Mouse (Mus musculus): Measurements from ENCODE around the gene Tspan1. TPM values are rescaled to one million over a fixed set of nuclear protein-coding genes. Genes with fewer than 3 reads are reported as not detected.

Gene Tspan1
- polyA plus RNA-seq, 1 experiment from 2014 or later: 0.11 TPM

DNA sequence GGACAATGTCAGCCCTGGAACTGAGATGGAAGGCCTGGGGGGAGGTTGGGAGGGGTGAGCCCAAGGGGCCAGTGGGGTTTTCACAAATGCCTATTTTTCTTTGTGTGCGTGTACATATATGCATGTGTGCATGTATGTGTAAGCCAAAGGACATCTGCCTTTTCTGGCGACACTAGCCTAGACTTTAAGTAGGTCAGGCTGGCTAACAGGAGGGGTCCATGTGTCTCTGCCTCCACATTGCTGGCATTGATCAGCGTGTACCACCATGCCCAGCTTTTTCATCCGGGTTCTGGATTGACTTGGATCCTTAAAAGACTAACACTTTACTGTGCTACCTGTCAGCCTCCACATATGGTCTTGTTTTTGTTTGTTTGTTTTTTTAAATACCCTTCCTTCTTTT lies 6.4 kb upstream of the Tspan1 start:
- H3K4me3 ChIP-seq (ENCODE audit: low read depth, low read length): no peak overlapping the region
- no peaks in the 10 kb centered on the region for H3K4me1 ChIP-seq (ENCODE audit: control insufficient read depth, insufficient read depth, low read length)
- H3K9ac ChIP-seq (ENCODE audit: low read length): no peak overlapping the region
- H3K27me3 ChIP-seq (ENCODE audit: control insufficient read depth, insufficient read depth, low read length): no peaks in the 10 kb centered on the region
- ATAC-seq (ENCODE audit: insufficient read depth, low FRiP score, low TSS enrichment) (no peak), DNase-seq (ENCODE audit: low spot score) (no peak)
- H3K36me3 ChIP-seq (ENCODE audit: control insufficient read depth, insufficient read depth, low read length): no peaks in the 10 kb centered on the region
- no peak overlapping the region for H3K4me2 ChIP-seq (ENCODE audit: low read depth)
- WGBS: 89% methylated on average over 4 of the region's 4 CpGs
- no peaks in the 10 kb centered on the region for H3K9me3 ChIP-seq (ENCODE audit: control insufficient read depth, low read length)
- no peak overlapping the region for H3K27ac ChIP-seq (ENCODE audit: low read depth, low read length)

DNA sequence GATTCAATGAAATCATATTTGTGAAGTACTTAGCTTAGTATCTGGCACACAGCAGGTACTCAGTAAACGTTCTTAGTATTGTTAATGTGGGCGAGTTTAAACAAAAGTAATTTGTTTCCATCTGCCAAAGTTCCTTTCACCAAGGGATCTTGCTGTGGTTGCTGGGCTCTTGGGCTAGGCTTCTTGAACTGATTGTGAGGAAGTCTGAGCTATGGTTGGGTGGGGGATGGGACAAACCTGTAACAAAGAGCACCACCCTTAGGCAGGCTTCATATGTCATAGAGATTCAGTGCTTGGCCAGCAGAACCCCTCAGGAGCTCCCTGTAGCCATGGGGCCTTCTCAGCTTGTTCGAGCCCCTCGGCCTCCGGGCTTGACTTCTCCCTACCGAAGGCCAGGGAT lies 5.7 kb upstream of the Tspan1 start, which contains the start of the genes 1700042G07Rik and Gm49337:
TSS of gene 1700042G07Rik (plus strand) at position 301 of the 400 bp plus-strand sequence.
TSS of gene Gm49337 (plus strand) at position 313 of the 400 bp plus-strand sequence.
- no peaks in the 10 kb centered on the region for H3K27me3 ChIP-seq (ENCODE audit: control insufficient read depth, insufficient read depth, low read length)
- H3K36me3 ChIP-seq (ENCODE audit: control insufficient read depth, insufficient read depth, low read length): no peaks in the 10 kb centered on the region
- no peak within 1 kb of the TSS for H3K27ac ChIP-seq (ENCODE audit: low read depth, low read length)
- DNase-seq (ENCODE audit: low spot score): no peak
- no peaks in the 10 kb centered on the region for H3K4me1 ChIP-seq (ENCODE audit: control insufficient read depth, insufficient read depth, low read length)
- H3K9ac ChIP-seq (ENCODE audit: low read length): no peak within 1 kb of the TSS
- H3K9me3 ChIP-seq (ENCODE audit: control insufficient read depth, low read length): no peaks in the 10 kb centered on the region
- ATAC-seq (ENCODE audit: insufficient read depth, low FRiP score, low TSS enrichment): no peak
- H3K4me3 ChIP-seq (ENCODE audit: low read depth, low read length): no peak within 1 kb of the TSS
- no peak within 1 kb of the TSS for H3K4me2 ChIP-seq (ENCODE audit: low read depth)
- 90% methylated on average over 6 of the region's 6 CpGs for WGBS

DNA sequence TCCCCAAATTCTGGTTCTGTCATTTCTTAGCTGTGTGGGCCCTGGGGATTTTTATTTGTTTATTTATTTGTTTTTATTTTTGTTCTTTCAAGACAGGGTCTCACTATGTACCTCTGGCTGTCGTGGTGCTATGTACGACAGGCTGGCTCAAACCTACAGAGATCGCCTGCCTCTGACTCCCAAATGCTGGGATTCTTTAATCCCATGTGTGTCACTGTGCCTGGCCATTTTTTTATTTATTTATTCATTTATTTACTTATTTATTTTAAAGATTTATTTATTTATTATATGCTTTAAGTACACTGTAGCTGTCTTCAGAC lies 1.9 kb upstream of the Tspan1 start:
- H3K27ac ChIP-seq (ENCODE audit: low read depth, low read length): no peak overlapping the region
- WGBS: 81% methylated on average over 3 of the region's 3 CpGs
- ATAC-seq (ENCODE audit: insufficient read depth, low FRiP score, low TSS enrichment) (no peak), DNase-seq (ENCODE audit: low spot score) (no peak)
- no peak overlapping the region for H3K9ac ChIP-seq (ENCODE audit: low read length)
- no peak overlapping the region for H3K4me2 ChIP-seq (ENCODE audit: low read depth)
- no peak overlapping the region for H3K4me3 ChIP-seq (ENCODE audit: low read depth, low read length)
- no peaks in the 10 kb centered on the region for H3K36me3 ChIP-seq (ENCODE audit: control insufficient read depth, insufficient read depth, low read length)
- H3K9me3 ChIP-seq (ENCODE audit: control insufficient read depth, low read length): no peaks in the 10 kb centered on the region
- no peaks in the 10 kb centered on the region for H3K4me1 ChIP-seq (ENCODE audit: control insufficient read depth, insufficient read depth, low read length)
- H3K27me3 ChIP-seq (ENCODE audit: control insufficient read depth, insufficient read depth, low read length): no peaks in the 10 kb centered on the region

DNA sequence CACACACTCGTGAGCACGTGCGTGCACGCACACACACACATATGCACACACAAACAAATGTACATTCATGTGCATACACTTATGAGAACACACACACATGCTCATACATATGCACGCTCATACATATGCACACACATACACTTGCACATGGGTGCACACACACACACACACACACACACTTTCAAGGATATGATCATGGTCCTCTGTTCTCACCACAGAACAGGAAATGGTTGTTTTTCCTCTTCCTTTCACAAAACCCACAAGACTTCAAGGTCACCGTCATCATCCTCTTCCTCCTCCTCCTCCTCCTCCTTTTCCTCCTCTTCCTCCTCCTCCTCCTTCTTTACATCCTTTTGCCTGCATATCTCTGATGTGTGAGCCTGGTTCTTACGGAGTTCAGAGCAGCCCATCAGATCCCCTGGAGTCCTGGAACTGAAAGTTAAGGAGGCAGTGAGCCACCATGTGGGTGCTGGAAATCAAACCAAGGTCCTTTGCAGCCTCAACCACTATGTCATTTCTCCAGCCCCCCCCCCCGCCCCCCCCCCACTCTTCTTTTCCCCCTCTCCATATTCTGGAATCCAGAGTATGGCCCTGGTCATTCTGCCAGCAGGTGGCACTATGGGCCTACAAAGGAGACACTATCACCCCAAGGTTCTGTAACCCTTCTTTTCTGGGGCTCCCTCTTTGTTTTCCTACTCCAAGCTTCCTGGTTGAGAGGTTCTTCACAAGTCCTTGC lies 1.4 kb upstream of the Tspan1 start:
- DNase-seq (ENCODE audit: low spot score): peak; percentile 71
- Histone ChIP-seq H3K4me3 (ENCODE audit: low read depth, low read length) (no peak overlapping the region), H3K27me3 (ENCODE audit: control insufficient read depth, insufficient read depth, low read length) (no peaks in the 10 kb centered on the region), H3K9ac (ENCODE audit: low read length) (no peak overlapping the region), H3K4me1 (ENCODE audit: control insufficient read depth, insufficient read depth, low read length) (no peaks in the 10 kb centered on the region), H3K27ac (ENCODE audit: low read depth, low read length) (no peak overlapping the region), H3K9me3 (ENCODE audit: control insufficient read depth, low read length) (no peaks in the 10 kb centered on the region), H3K4me2 (ENCODE audit: low read depth) (no peak overlapping the region), H3K36me3 (ENCODE audit: control insufficient read depth, insufficient read depth, low read length) (no peaks in the 10 kb centered on the region)
- ATAC-seq (ENCODE audit: insufficient read depth, low FRiP score, low TSS enrichment): no peak
- 83% methylated on average over 7 of the region's 8 CpGs for WGBS

DNA sequence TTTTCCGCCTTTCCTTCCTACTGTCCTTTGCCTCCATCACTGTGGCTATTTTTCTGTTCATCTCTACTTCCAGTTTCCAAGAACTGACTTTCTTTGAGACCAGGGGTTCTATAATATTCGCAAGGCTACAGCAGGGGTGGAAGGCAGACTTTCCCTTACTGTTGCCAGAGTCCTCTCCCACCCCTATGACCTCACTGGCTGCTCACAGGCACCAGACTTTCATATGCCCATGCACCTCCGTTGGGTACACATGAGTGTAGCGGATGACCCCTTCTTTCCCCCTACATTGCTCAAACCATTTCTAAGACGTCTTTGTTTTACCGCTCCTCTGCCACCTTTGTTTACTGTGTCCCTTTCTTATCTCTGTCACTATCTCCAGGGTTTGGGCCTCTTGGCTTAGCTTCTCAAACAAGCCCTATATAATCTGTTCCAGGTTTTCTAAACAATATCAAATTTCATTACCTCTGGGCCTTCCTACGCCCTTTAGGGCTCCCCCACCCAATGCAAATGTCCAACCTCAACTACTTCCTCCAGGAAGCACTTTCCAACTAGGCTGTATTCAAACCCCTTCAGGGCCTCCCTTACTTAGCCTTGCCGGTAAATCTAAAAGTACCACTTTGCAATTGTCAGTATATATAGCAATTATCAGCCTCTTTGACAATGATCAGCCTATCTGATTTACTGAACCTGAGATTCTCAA lies 1.5 kb downstream of the Tspan1 start:
- Histone ChIP-seq H3K4me1 (ENCODE audit: control insufficient read depth, insufficient read depth, low read length) (no peaks in the 10 kb centered on the region), H3K9ac (ENCODE audit: low read length) (no peak overlapping the region), H3K9me3 (ENCODE audit: control insufficient read depth, low read length) (no peaks in the 10 kb centered on the region), H3K27me3 (ENCODE audit: control insufficient read depth, insufficient read depth, low read length) (no peaks in the 10 kb centered on the region), H3K4me2 (ENCODE audit: low read depth) (no peak overlapping the region), H3K27ac (ENCODE audit: low read depth, low read length) (no peak overlapping the region), H3K36me3 (ENCODE audit: control insufficient read depth, insufficient read depth, low read length) (no peaks in the 10 kb centered on the region), H3K4me3 (ENCODE audit: low read depth, low read length) (no peak overlapping the region)
- DNase-seq (ENCODE audit: low spot score) (no peak), ATAC-seq (ENCODE audit: insufficient read depth, low FRiP score, low TSS enrichment) (no peak)
- WGBS: 68% methylated on average over 8 of the region's 8 CpGs

DNA sequence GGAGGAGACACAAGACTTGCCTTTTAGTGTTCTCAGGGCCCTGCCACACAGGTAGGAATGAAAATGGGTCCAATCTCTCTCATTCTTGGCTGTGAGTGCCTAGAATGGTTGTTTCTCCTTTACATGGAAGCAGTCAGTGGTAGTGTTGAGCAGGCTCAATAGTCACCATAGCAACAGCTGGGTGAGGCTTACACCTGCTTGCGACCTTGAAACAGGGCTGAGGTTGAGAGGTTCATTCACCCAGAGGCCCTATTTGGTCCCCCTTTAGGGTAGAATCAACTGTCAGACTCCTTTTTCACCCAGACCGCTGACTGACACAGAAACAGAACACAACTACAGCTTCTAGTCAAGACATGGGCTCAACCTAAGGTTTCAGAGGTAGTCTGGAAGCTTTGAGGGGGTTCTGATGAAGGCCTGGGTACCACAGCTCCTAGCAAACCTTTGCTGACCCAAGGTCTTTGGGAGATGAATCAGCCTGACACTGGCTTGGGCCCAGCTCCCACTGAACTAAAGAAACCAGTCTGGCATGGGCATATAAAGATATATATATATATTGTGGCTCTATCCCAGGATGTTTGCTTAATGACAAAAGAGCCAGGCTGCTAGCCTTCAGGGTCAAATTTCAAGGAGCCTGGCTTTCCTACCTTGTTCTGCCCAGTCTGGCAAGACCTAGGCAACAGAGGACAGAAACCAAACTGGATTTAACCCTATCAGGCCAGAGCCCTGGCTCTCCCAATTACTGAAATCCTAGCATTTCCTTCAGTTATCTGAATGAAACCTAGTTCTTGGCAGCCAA lies 2.4 kb downstream of the Tspan1 start:
- H3K9me3 ChIP-seq (ENCODE audit: control insufficient read depth, low read length): no peaks in the 10 kb centered on the region
- WGBS: 81% methylated on average over 2 of the region's 2 CpGs
- H3K9ac ChIP-seq (ENCODE audit: low read length): no peak overlapping the region
- no peaks in the 10 kb centered on the region for H3K27me3 ChIP-seq (ENCODE audit: control insufficient read depth, insufficient read depth, low read length)
- DNase-seq (ENCODE audit: low spot score) (no peak), ATAC-seq (ENCODE audit: insufficient read depth, low FRiP score, low TSS enrichment) (no peak)
- H3K4me3 ChIP-seq (ENCODE audit: low read depth, low read length): no peak overlapping the region
- H3K27ac ChIP-seq (ENCODE audit: low read depth, low read length): no peak overlapping the region
- H3K4me1 ChIP-seq (ENCODE audit: control insufficient read depth, insufficient read depth, low read length): no peaks in the 10 kb centered on the region
- H3K36me3 ChIP-seq (ENCODE audit: control insufficient read depth, insufficient read depth, low read length): no peaks in the 10 kb centered on the region
- no peak overlapping the region for H3K4me2 ChIP-seq (ENCODE audit: low read depth)

DNA sequence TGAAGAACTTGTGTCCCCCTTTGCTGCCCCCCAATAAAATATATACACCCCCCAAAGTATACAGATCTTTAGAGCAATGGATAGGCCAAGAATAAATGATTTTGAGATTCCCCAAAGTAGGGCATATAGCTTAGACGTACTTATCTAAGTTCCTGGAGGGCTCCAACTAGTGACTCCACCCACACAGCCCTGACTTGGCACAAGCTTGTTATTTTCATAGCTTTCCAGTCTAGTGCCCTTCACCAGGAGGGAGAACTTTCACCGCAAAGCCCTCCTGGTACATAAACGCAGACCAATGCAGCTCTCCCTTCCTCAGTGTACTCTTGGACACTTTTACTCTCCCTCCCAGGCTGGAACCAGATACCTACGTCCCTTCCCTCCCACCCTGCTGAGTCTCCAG lies 5.3 kb downstream of the Tspan1 start:
- Histone ChIP-seq H3K36me3 (ENCODE audit: control insufficient read depth, insufficient read depth, low read length) (peaks cover 12% of the 10 kb centered on the region), H3K9me3 (ENCODE audit: control insufficient read depth, low read length) (no peaks in the 10 kb centered on the region), H3K4me1 (ENCODE audit: control insufficient read depth, insufficient read depth, low read length) (no peaks in the 10 kb centered on the region), H3K9ac (ENCODE audit: low read length) (no peak overlapping the region), H3K4me3 (ENCODE audit: low read depth, low read length) (no peak overlapping the region), H3K27me3 (ENCODE audit: control insufficient read depth, insufficient read depth, low read length) (no peaks in the 10 kb centered on the region), H3K4me2 (ENCODE audit: low read depth) (no peak overlapping the region), H3K27ac (ENCODE audit: low read depth, low read length) (no peak overlapping the region)
- DNase-seq (ENCODE audit: low spot score) (no peak), ATAC-seq (ENCODE audit: insufficient read depth, low FRiP score, low TSS enrichment) (no peak)
- WGBS: 86% methylated on average over 4 of the region's 4 CpGs

DNA sequence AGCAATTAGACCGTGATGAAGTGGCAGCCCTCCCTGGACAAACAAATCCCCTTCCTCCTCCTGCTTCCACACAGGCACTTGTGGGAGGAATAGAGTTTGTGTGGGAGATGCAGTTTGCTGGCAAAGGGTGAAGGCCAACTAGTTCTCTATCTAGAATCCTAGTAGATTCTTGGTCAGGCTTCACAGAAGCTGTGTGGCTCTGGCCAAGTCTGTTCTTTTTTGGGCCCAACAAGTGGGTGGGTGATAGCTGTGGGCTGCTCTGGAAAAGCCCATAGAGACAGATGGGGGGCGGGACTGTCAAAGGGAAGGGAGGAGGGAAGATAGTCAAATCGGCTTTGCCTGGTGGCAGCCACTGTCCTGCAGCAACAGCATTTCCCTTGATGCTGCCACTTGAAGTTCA lies 6.6 kb downstream of the Tspan1 start:
- Histone ChIP-seq H3K4me1 (ENCODE audit: control insufficient read depth, insufficient read depth, low read length) (no peaks in the 10 kb centered on the region), H3K4me3 (ENCODE audit: low read depth, low read length) (no peak overlapping the region), H3K9me3 (ENCODE audit: control insufficient read depth, low read length) (no peaks in the 10 kb centered on the region), H3K27ac (ENCODE audit: low read depth, low read length) (no peak overlapping the region), H3K36me3 (ENCODE audit: control insufficient read depth, insufficient read depth, low read length) (peaks cover 16% of the 10 kb centered on the region), H3K9ac (ENCODE audit: low read length) (no peak overlapping the region), H3K27me3 (ENCODE audit: control insufficient read depth, insufficient read depth, low read length) (no peaks in the 10 kb centered on the region), H3K4me2 (ENCODE audit: low read depth) (no peak overlapping the region)
- no peak for DNase-seq (ENCODE audit: low spot score)
- 82% methylated on average over 3 of the region's 3 CpGs for WGBS
- no peak for ATAC-seq (ENCODE audit: insufficient read depth, low FRiP score, low TSS enrichment)
